Mouse (Mus musculus): ENCODE measurements at regions not wholly inside any gene's neighbourhood (a gene's known extent, or its start where the extent isn't known, plus 50 kb on each side); places are given as distances from the start of the nearest gene placed in this dataset.

DNA sequence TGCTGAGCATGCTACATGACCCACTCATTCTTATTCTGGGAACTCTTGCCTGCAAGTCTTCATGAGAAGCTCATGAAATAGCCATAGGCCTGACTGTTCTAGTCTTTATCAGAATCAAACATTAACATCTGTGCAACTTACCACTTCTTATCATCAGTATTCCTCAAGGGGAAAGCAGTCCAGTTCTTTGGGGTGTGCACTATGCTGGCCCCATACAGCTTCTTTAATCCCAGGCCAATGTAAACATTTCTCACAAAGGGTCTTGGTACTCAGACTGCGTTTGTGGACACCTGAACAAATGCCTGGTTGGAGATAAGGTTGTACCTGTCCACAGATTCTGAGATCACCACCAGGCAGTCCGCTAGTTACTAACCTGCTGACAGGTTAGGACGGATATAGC lies 51.3 kb downstream of the 3110018I06Rik start:
- WGBS, result 43% methylated on average over 3 of the region's 3 CpGs
- no peak for DNase-seq (ENCODE audit: low read depth, low spot score)

DNA sequence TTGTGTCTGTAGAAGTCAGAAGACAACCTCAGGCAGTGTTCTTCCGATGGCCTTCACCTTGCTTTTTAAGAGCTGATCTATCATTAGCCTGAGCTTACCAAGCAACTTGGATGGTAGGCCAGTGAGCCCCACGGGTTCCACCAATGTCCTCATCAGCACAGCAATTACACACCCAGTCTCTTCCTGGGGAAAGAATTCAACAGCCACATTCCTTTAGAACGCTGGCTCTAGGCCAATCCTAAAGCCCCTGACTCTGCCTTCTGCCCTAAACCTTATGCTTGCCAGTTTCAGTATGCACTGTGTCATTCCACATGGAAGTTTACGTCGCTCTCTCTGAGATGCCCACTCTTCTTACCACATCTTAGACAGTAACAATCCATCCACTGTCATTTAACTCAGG lies 52.8 kb downstream of the 3110018I06Rik start:
- DNase-seq (ENCODE audit: low read depth, low spot score), result no peak
- WGBS, result 68% methylated on average over 5 of the region's 5 CpGs

DNA sequence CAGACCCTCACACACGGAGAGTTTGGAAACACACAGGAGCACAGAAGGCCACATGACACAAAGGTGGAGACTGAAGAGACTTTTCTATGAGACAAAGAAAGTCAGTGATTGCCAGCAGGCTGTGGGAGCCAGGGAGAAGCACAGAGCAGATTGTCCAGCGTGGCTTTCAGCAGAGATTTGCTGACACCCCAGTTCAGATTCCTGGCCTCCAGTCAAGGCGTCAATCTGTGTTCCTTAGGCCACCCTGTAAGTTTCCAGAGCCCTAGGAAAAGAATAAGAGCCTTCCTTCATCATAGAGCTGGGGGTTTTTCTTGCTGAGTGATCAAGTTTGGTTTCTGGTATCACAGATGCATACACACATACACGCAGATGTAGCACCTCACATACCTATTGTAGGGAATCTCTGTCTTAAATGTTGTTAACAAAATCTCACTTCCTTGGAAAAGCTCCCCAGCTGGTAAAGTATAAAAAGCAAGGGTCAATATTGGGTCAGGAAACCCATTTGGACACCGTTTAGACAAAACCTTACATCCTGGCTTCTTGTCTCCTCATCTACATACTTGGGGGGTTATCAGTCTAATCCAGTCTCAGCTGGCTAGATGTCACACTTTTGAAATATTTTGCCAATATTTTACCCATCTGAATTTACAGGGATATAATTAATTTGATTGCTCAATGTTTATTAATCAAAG lies 58.9 kb downstream of the 3110018I06Rik start:
- no peak for DNase-seq (ENCODE audit: low read depth, low spot score)
- 69% methylated on average over 5 of the region's 5 CpGs for WGBS

DNA sequence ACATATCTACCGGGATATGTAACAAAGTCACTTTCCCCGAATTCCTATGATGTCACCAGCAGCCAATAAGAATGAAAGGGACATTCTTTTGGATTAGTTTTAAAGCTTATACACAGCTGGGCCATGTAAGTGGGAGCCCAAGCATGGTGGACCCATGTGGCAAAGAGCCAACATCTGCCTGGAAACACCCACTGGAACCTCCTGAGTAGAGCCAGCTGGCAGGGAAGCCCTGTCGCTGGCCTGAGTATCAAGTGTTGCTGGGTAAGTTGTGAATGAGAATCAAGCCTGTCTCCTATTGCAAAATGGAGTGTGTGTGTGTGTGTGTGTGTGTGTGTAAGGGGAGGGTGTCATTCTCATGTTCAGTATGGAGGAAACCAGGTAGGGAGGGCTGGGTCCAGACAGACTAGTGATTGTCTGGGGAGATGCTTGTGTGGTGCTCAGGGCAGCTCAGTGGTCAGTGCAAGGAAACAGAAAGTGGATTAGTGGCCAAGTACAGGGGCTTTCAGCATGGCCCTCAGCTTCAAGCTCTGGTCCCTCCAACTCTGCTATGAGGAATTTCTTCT lies 59.5 kb downstream of the 3110018I06Rik start:
- DNase-seq (ENCODE audit: low read depth, low spot score), result no peak
- WGBS, result 45% methylated on average over 3 of the region's 3 CpGs

DNA sequence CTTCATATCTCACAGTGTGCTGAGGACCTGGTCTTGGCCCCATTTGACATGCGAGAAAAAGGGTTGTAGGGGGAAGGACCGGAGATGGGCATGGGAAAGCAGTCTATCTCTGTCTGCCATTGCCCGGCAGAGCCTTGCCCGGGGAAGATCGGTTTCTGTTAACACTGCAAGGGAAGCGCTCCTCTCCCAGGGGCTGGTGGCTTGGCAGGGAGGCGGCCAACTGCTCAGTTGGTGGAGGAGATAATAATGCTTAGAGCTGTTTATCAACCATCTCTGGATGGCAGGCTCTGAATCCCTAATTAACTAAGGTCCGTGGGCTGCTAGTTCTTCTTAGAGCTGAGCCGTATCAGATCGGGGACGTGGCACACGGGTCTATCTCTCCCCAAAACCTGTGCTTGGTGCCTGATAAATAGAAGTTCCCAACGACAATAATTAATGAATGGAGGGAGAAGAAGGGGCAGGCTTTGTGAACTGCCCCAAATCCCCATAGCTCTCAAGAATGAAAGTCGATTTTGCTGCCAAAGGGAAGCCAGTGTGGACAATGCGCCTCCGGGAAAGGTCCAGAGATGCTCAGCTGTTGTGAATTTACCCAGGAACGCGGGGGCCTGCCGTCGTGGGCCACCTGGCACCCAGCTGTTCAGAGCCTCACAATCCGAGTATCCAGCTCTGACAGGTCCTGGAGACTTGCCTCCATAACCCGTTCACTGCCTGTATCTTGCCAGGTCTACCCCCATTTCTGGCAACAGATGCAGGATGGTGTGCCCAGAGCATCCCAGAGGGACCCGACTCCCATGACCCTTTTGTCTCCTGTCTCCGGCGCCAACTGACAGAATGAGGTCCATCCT lies 61.2 kb downstream of the 3110018I06Rik start:
- 84% methylated on average over 25 of the region's 25 CpGs for WGBS

DNA sequence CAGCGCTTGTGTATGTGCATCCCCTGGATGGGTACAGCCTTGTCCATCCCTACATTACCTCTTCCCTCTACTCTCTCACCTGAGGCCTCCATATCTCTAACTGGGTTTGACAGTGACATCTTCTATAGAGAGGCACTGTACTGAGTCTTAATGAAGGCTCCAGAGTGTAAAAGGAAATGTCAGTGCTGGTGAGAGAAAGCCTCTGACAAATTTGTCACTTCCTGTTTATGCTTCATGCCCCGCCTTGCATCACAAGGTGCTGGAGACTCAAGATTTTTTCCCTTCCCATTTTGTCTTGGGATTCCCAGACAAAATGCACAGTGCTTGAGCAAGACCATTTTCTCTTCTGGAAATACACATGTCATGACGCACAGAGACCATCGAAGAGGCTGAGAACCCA lies 70.8 kb downstream of the 3110018I06Rik start:
- no peak for DNase-seq (ENCODE audit: low read depth, low spot score)

More for the DNA sequence above, 61.2 kb downstream of the 3110018I06Rik start:
- no peak for DNase-seq (ENCODE audit: low read depth, low spot score)

DNA sequence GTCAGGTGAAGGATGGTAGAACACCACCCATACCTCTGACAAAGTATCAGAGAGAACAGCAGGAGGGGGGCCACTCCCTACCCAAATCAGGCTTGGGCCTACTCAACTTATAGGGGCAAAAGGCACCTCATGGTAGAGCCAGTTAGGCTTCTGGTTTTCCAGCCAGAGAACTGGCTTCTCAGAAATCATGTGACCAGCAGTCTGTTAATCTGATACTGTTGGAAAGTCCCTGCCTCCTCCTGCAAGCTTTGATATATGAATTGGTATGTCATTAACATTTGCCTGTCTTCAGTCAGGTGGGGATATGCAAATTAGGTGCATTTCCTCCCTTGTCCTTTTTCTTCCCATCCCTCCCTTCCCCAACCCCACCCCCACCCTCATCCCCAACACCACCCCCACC lies 71.7 kb downstream of the 3110018I06Rik start:
- no peak for DNase-seq (ENCODE audit: low read depth, low spot score)

More for the DNA sequence above, 70.8 kb downstream of the 3110018I06Rik start:
- WGBS, result 92% methylated on average over 4 of the region's 4 CpGs

DNA sequence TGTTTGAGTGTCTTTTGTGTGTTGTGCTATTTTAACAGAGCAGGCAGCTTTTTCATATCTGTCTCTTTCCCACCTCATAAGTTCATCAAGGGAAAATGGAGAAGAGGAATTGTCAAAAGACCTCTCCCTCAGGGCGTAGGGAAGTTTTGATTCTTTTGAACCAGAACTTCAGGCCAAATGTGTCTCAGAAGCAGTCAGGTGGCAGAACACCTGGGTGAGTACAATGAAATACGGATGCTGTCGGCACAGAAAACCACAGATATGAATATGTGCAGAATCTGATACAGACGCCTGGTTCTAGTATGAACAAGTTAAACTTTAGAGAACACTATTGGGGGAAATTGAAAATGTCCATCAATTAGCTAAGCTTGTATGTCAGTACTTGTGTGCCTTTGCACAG lies 84.2 kb downstream of the 3110018I06Rik start:
- DNase-seq (ENCODE audit: low read depth, low spot score), result no peak
- WGBS, result 93% methylated on average over 4 of the region's 4 CpGs

DNA sequence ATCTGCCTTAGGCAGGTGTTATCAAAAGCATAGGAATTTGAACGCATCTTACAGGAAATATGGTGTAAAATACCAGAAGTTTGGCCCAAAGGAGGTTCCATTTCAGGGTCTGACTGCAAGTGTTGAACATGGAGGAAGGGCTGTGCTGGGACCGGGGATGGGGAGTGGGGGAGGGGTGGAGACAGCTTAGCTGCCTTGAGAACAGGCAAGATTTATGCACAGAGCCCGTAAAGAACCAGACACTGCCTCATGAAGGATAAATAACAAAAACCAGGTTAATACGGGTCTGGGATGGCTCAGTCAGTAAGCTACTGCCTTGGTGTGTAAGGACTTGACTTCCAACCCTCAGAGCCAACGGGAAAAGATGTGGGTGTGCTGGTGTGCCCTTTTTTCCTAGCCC lies 91.1 kb downstream of the 3110018I06Rik start:
- DNase-seq (ENCODE audit: low read depth, low spot score), result no peak
- 53% methylated on average over 5 of the region's 5 CpGs for WGBS

DNA sequence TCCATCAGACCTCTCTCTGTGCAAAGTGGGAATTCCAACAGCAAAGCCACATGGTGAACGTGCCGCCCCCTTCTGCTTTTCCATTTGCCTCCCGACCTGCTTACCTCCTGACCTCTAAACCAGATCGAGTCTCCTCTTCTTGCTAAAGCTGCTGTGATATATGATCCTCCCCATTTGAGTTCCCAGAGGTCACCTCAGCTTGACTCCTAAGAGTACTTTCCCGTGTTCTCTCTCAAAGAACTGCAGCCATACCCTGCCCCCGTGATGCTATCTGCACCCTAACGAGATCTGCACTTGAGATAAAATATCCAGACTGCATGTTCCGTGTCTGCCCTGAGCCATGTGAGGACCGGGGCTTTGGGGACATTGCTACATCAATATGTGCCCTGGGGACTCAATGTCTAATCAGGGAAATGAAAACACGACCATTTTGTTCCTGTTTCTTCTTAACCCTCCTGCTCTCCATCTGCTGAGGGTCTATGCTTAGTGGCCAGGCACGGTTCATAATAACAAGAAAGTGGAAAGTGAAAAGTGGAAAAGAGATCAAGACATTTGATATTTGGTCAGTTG lies 94.8 kb downstream of the 3110018I06Rik start:
- WGBS, result 31% methylated on average over 11 of the region's 11 CpGs

DNA sequence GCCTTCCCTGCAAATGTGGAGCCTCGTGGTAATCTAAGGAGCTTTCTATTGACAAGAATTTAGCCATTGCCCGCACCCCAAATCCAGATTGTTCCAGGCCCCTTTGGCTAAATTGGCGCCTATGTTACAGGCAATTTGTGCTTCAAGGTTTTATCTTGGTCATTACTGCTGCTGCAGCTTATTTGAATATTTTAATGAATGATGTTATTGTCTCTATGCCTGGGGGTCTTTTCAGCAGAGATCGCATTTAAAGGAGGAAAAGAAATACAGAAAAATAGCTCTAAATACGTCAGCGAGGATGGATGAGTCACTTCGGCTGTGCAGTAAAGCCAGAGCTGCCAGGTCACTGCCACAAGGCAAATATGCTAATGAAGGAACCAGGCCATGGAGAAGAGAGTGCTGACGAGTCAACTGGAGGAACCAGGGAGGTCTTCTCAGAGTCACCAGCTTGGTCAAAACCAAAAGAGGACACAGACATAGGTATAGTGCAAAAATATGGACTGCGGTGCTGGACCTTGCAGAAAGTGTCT lies 97.3 kb downstream of the 3110018I06Rik start:
- DNase-seq (ENCODE audit: low read depth, low spot score), result no peak
- WGBS, result 69% methylated on average over 9 of the region's 9 CpGs

More for the DNA sequence above, 94.8 kb downstream of the 3110018I06Rik start:
- DNase-seq (ENCODE audit: low read depth, low spot score), result no peak

DNA sequence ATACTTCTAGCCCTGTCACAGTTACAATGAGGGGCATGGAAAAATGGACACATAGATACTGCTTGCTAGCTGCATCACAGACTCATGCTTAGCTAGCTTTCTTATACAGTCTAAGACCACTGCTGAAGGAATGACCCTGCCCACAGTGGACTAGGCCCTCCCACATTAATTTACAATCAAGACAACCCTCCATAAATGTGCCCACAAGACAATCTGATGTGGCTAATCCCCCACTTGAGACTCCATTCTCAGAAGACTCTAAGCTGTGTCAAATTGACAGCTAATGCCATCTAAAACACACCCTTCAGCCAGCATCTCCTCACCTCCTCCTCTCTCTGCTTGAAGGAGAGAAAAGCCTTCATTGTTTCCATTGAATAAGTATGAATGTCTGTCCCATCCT lies 107.8 kb downstream of the 3110018I06Rik start:
- DNase-seq (ENCODE audit: low read depth, low spot score), result no peak

DNA sequence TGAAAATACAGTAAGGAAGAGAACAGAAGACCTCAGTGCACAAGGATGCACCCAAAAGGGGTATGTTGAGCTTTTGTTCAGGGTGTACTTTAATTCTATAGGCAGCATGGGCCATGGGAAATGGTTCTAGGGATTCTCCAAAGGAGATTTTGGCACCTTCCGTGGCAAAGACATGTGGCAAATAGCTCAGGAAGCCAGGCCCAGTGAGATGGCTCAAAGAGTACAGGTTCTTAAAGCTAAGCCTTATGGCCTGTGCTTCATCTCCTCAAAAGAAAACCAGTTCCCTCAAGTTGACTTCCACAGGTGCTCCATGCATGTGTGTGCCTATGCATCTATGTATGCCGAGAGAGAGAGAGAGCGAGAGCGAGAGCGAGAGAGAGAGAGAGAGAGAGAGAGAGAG lies 112.1 kb downstream of the 3110018I06Rik start:
- 88% methylated on average over 5 of the region's 5 CpGs for WGBS
- DNase-seq (ENCODE audit: low read depth, low spot score), result no peak

DNA sequence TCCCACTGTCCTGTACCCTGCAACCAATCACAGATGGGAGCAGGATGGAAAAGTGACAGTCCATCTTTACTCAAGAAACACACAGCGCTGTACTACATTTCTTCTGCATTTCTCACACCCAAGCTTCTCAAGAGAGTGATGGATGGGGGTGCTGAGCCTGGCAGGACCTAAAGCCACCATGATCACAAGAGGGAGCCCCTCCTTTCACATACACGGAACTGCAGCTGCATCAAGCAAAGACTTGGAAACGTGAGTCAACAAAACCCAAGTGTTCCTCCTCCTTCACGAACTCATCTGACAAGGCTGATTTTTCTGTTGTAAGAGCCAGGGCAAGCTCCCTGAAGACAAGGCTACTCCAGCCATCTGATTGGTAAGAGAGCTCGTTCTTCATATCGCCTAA lies 120.5 kb downstream of the 3110018I06Rik start:
- 65% methylated on average over 6 of the region's 6 CpGs for WGBS

DNA sequence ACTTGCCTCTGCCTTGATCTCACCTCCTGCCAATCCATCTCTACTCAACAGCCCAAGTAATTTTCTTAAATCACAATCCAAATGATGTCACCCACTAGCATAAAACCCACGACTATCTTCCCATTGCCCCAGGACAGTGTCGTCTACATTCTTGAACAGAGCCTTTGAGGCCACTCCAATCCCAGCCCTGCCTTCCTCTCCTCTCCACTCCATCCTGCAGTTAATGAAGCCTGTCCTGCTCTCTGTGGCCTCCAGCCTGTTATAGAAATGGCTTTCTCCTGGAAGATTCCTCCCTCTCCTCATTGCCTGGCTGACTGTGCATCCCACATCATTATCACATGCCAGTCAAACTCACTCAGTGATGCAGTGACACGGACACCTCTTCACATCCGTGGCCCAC lies 121.6 kb downstream of the 3110018I06Rik start:
- WGBS, result 80% methylated on average over 4 of the region's 4 CpGs
- no peak for DNase-seq (ENCODE audit: low read depth, low spot score)

More for the DNA sequence above, 120.5 kb downstream of the 3110018I06Rik start:
- no peak for DNase-seq (ENCODE audit: low read depth, low spot score)

DNA sequence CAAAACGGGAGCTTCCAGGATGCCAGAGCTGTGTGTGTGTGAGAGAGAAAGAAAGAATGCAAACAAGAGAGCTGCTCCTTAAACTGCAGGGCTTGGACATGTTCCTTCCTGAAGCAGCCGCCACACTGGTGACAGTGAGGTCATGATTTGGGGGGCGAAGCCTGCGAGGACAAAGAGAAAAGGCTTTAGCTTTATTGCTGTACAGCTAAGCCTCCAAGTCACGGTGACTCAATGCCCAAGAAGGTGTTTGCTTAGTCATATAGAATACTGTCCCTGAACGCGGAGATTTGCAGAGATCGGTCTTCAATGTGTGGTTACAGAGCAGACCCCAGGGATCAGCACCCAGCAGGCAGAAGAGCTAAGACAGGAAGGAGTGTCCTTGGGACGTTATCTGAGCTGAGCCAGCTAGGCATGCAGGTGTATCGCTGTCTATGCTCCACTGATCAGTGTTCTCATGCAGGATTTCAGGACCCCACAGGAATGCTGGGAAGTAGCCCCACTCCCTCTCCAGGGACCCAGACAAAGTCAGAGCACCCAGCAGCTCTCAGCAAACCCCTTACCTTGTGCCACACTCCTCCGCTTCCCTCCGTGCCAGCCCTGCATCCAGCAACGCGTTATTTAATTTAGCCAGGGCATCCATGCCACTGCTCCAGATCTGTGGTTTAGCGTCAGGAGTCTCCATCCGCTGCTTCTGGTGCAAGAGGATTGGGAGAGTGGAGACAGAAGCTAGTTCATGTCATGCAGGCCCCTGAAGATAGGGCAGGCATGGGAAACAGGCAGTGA lies 129.0 kb downstream of the 3110018I06Rik start:
- WGBS, result 51% methylated on average over 16 of the region's 16 CpGs
- DNase-seq (ENCODE audit: low read depth, low spot score), result no peak

DNA sequence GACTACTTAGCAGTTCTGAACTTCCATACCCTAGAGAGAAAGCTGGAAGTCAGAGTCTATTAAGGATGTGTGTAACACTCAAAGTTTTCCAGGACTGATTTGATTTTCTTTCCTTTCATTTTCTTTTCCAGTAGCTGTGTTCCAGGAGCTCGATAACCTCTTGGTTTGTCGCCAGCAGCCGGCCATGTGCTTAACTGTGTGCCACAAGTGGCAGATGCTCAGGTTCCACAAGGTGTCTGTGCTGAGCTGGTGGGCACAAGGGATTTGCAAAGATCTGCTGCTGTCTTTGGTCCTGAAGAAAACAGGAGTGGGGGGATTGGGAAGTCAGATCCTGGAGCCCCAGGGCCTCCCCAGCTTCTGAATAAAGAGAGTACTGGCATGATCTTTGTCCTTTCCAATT lies 136.0 kb downstream of the 3110018I06Rik start:
- 52% methylated on average over 3 of the region's 3 CpGs for WGBS
- no peak for DNase-seq (ENCODE audit: low read depth, low spot score)

DNA sequence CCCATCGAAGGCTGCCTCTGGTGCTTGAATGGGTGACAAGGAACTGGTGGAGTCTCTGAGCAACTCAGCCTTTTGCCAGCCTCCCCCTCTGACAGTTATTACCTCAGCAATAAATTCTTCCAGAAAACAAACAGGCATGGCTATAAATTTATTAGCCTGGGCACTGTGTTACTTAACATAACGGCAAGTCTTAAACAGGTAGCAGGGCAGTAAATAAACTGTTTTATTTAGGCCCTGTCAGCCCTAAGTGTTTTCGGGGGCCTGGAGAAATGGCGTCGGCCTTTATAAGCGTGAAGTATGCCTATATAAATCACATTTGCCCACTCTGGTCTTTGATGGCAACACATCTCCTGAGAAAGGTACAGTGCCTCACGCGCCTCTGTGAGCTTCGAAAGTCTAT lies 159.6 kb downstream of the 3110018I06Rik start:
- DNase-seq (ENCODE audit: low read depth, low spot score), result no peak
- WGBS, result 62% methylated on average over 9 of the region's 9 CpGs

DNA sequence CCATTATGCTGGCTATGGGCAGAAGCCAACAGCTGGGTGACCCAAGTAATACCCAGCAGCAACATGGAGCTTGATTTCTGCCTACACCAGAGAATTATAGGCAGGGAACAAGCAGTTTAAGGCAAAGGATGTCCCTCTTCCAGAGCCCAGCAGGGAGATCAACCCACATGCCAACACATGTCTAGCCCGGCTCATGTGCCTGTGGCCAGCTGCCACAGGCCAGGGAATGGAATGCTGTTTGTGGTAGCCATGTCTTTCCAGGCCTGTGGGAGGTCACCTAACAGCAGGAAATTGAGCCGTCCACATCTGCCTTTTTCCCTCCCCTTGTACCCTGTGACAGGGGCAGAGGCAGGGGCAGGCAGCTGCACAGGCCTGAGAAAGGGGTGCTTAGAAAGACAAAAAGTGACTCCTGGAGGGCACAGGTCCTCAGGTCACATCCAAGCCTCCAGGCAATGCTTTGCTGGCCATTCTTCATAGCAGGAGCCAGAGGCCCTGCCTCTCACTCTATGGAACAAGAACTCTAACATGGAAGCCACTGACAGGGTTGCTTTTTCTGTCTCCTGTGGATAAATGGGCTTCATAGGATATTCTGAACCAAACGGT lies 163.8 kb downstream of the 3110018I06Rik start:
- WGBS, result 72% methylated on average over 3 of the region's 3 CpGs
- no peak for DNase-seq (ENCODE audit: low read depth, low spot score)

All from large intestine, adult 2 months (tissue).